Mouse (Mus musculus): Measurements from ENCODE around the gene Timp3. TPM values are rescaled to one million over a fixed set of nuclear protein-coding genes. Genes with fewer than 3 reads are reported as not detected.

Timp3 gene
- polyA plus RNA-seq, 1 experiment from 2014 or later, result 21.1 TPM

GRCm38 (mm10) chr10:86397577-86398346 lies 97.6 kb downstream of the Timp3 start:
- ATAC-seq (replicated peaks; ENCODE audit: low FRiP score) (no peak), DNase-seq (ENCODE audit: low spot score) (no peak)
- no peaks in the 10 kb centered on the region for H3K4me1 ChIP-seq (replicated peaks; ENCODE audit: control insufficient read depth, insufficient read depth, low read length)
- H3K36me3 ChIP-seq (ENCODE audit: control insufficient read depth, insufficient read depth, low read length), result no peaks in the 10 kb centered on the region
- no peak overlapping the region for H3K9ac ChIP-seq (ENCODE audit: low read length)
- no peak overlapping the region for H3K27ac ChIP-seq (ENCODE audit: low read depth, low read length)
- 81% methylated on average over 4 of the region's 4 CpGs for WGBS
- H3K4me2 ChIP-seq (ENCODE audit: low read depth, low read length, severe bottlenecking), result no peak overlapping the region
- no peaks in the 10 kb centered on the region for H3K9me3 ChIP-seq (ENCODE audit: control insufficient read depth, low read length)
- no peaks in the 10 kb centered on the region for H3K27me3 ChIP-seq (ENCODE audit: control insufficient read depth, insufficient read depth, low read length)
- H3K4me3 ChIP-seq (ENCODE audit: low read depth, low read length), result no peak overlapping the region

GRCm38 (mm10) chr10:86398347-86398720 lies 98.2 kb downstream of the Timp3 start:
- H3K4me3 ChIP-seq (ENCODE audit: low read depth, low read length), result no peak overlapping the region
- H3K36me3 ChIP-seq (ENCODE audit: control insufficient read depth, insufficient read depth, low read length), result no peaks in the 10 kb centered on the region
- no peak overlapping the region for H3K9ac ChIP-seq (ENCODE audit: low read length)
- no peak overlapping the region for H3K4me2 ChIP-seq (ENCODE audit: low read depth, low read length, severe bottlenecking)
- ATAC-seq (replicated peaks; ENCODE audit: low FRiP score) (no peak), DNase-seq (ENCODE audit: low spot score) (no peak)
- WGBS, result 67% methylated on average over 2 of the region's 2 CpGs
- no peak overlapping the region for H3K27ac ChIP-seq (ENCODE audit: low read depth, low read length)
- H3K27me3 ChIP-seq (ENCODE audit: control insufficient read depth, insufficient read depth, low read length), result no peaks in the 10 kb centered on the region
- H3K4me1 ChIP-seq (replicated peaks; ENCODE audit: control insufficient read depth, insufficient read depth, low read length), result no peaks in the 10 kb centered on the region
- no peaks in the 10 kb centered on the region for H3K9me3 ChIP-seq (ENCODE audit: control insufficient read depth, low read length)

Other genes starting within 250 kb of the Timp3 start
- 6.9 and 7.1 TPM in 2 replicates for gene Syn3, start 198.5 kb downstream of the Timp3 start, polyA plus RNA-seq (2014; fragmentation: Nextera tagmentation; extraction: Ambion mirVana)